Mouse (Mus musculus) midbrain, embryonic 15.5 days (tissue): Measurements from ENCODE around the gene 3830406C13Rik. TPM values are rescaled to one million over a fixed set of nuclear protein-coding genes. Genes with fewer than 3 reads are reported as not detected.

Source experiments
- ATAC-seq: fragments of 200-750 bp; cut with Nextera tagmentation; replicated peaks from 2 replicates; pipeline ENCODE4 v1.8.0; 2017; ENCODE audit warnings: moderate TSS enrichment
- H3K27ac ChIP-seq: fragments of 300-500 bp; sonication (generic); 2 replicates; pipeline ENCODE4 v1.5.1; 2015; ENCODE audit warnings: mild to moderate bottlenecking, inconsistent platforms
- H3K27me3 ChIP-seq: fragments of 300-500 bp; sonication (generic); replicated peaks from 2 replicates; pipeline ENCODE4 v1.6.1; 2015; ENCODE audit warnings: inconsistent platforms
- H3K36me3 ChIP-seq: fragments of 300-500 bp; sonication (generic); replicated peaks from 2 replicates; pipeline ENCODE4 v1.6.1; 2015; ENCODE audit warnings: inconsistent platforms
- H3K4me1 ChIP-seq: fragments of 300-500 bp; sonication (generic); 2 replicates; pipeline ENCODE4 v1.6.1; 2015; ENCODE audit warnings: inconsistent platforms
- H3K4me2 ChIP-seq: fragments of 300-500 bp; sonication (generic); 2 replicates; pipeline ENCODE4 v1.6.1; 2015; ENCODE audit warnings: inconsistent platforms, mild to moderate bottlenecking, moderate library complexity
- H3K4me3 ChIP-seq: fragments of 300-500 bp; sonication (generic); 2 replicates; pipeline ENCODE4 v1.5.1; 2015; ENCODE audit warnings: mild to moderate bottlenecking, inconsistent platforms
- H3K9ac ChIP-seq: fragments of 300-500 bp; sonication (generic); 2 replicates; pipeline ENCODE4 v1.6.1; 2015; ENCODE audit warnings: mild to moderate bottlenecking, inconsistent platforms
- H3K9me3 ChIP-seq: fragments of 300-500 bp; sonication (generic); 2 replicates; pipeline ENCODE4 v1.6.1; 2016; ENCODE audit warnings: inconsistent platforms
- WGBS: fragments of 180-500 bp; shearing (Covaris S2); methylation state at CpG from one replicate; pipeline ENCODE4 v1.1.7; 2015; ENCODE audit warnings: mixed read lengths; 5-methylcytosine and 5-hydroxymethylcytosine counted together
- polyA plus RNA-seq: library from polyadenylated mRNA; unstranded; fragments of >200 nt; fragmentation: Nextera tagmentation; extraction: Ambion mirVana; gene quantifications from 2 replicates; pipeline ENCODE4 v1.2.1, GENCODE M21; 2015

The 3830406C13Rik gene
- polyA plus RNA-seq, 1 experiment from 2014 or later, result 37.5 TPM

GRCm38 (mm10) chr14:12344746-12345240, 60.8 kb downstream of the 3830406C13Rik start:
- ATAC-seq, result no peak
- WGBS, result under 1% methylated on average over 39 of the region's 39 CpGs
- H3K36me3 ChIP-seq, result no peaks in the 10 kb centered on the region
- no peak overlapping the region for H3K27ac ChIP-seq
- peaks cover 73% of the 10 kb centered on the region for H3K27me3 ChIP-seq
- peaks cover 20% of the 10 kb centered on the region for H3K4me1 ChIP-seq
- peak overlapping the region; percentile 9; the same call in 1 of the 2 replicates for H3K4me2 ChIP-seq
- H3K9ac ChIP-seq, result no peak overlapping the region
- H3K4me3 ChIP-seq, result peak overlapping the region; percentile 12
- H3K9me3 ChIP-seq, result no peaks in the 10 kb centered on the region

- H3K27ac ChIP-seq, result no peak overlapping the region
- no peaks in the 10 kb centered on the region for H3K9me3 ChIP-seq
- under 1% methylated on average over 40 of the region's 40 CpGs for WGBS
- H3K9ac ChIP-seq, result no peak overlapping the region
- H3K4me1 ChIP-seq, result peaks cover 20% of the 10 kb centered on the region
- peaks cover 73% of the 10 kb centered on the region for H3K27me3 ChIP-seq
- H3K4me2 ChIP-seq, result peak overlapping the region; percentile 11
- no peak for ATAC-seq
- H3K4me3 ChIP-seq, result peak overlapping the region; percentile 12
- H3K36me3 ChIP-seq, result no peaks in the 10 kb centered on the region
Measured at GRCm38 (mm10) chr14:12345241-12345921, 61.4 kb downstream of the 3830406C13Rik start.

- Histone ChIP-seq H3K9ac (no peak overlapping the region), H3K9me3 (no peaks in the 10 kb centered on the region), H3K4me2 (peak overlapping the region; percentile 11), H3K4me1 (peaks cover 20% of the 10 kb centered on the region), H3K4me3 (peak overlapping the region; percentile 3; the same call in 1 of the 2 replicates), H3K27me3 (peaks cover 81% of the 10 kb centered on the region), H3K27ac (no peak overlapping the region), H3K36me3 (no peaks in the 10 kb centered on the region)
- under 1% methylated on average over 50 of the region's 50 CpGs for WGBS
- no peak for ATAC-seq
Measured at GRCm38 (mm10) chr14:12346011-12346864, 62.3 kb downstream of the 3830406C13Rik start.

GRCm38 (mm10) chr14:12346865-12347600, 63.1 kb downstream of the 3830406C13Rik start:
- H3K27ac ChIP-seq, result no peak overlapping the region
- ATAC-seq, result no peak
- peak overlapping the region; percentile 11 for H3K4me2 ChIP-seq
- under 1% methylated on average over 26 of the region's 26 CpGs for WGBS
- H3K9ac ChIP-seq, result no peak overlapping the region
- no peak overlapping the region for H3K4me3 ChIP-seq
- H3K36me3 ChIP-seq, result no peaks in the 10 kb centered on the region
- peaks cover 18% of the 10 kb centered on the region for H3K4me1 ChIP-seq
- H3K27me3 ChIP-seq, result peaks cover 81% of the 10 kb centered on the region
- H3K9me3 ChIP-seq, result no peaks in the 10 kb centered on the region

- H3K27ac ChIP-seq, result no peak within 1 kb of the TSS
- H3K9ac ChIP-seq, result no peak within 1 kb of the TSS
- no peak for ATAC-seq
- H3K27me3 ChIP-seq, result peaks cover 86% of the 10 kb centered on the region
- WGBS, result 0% methylated on average over 2 of the region's 2 CpGs
- no peaks in the 10 kb centered on the region for H3K36me3 ChIP-seq
- H3K4me3 ChIP-seq, result no peak within 1 kb of the TSS
- H3K9me3 ChIP-seq, result no peaks in the 10 kb centered on the region
- H3K4me1 ChIP-seq, result peaks cover 18% of the 10 kb centered on the region
- no peak within 1 kb of the TSS for H3K4me2 ChIP-seq
Measured at GRCm38 (mm10) chr14:12348089-12348488, 64.1 kb downstream of the 3830406C13Rik start, which contains the start of gene Fezf2. TSS of gene Fezf2 (minus strand) at chr14:12348189.

- Histone ChIP-seq H3K27me3 (peaks cover 87% of the 10 kb centered on the region), H3K9me3 (no peaks in the 10 kb centered on the region)
- no peak for ATAC-seq
Measured at GRCm38 (mm10) chr14:12349334-12350090, 65.5 kb downstream of the 3830406C13Rik start.

GRCm38 (mm10) chr14:12350271-12350916, 66.4 kb downstream of the 3830406C13Rik start:
- Histone ChIP-seq H3K4me1 (peaks cover 8% of the 10 kb centered on the region; the same call in 1 of the 2 replicates), H3K27ac (no peak overlapping the region), H3K27me3 (peaks cover 85% of the 10 kb centered on the region), H3K4me2 (no peak overlapping the region), H3K9ac (no peak overlapping the region), H3K36me3 (no peaks in the 10 kb centered on the region), H3K4me3 (no peak overlapping the region), H3K9me3 (no peaks in the 10 kb centered on the region)
- no peak for ATAC-seq
- 8% methylated on average over 16 of the region's 16 CpGs for WGBS

More at GRCm38 (mm10) chr14:12349334-12350090, 65.5 kb downstream of the 3830406C13Rik start:
- H3K4me1 ChIP-seq, result peaks cover 15% of the 10 kb centered on the region
- 12% methylated on average over 15 of the region's 15 CpGs for WGBS
- no peak overlapping the region for H3K9ac ChIP-seq
- H3K27ac ChIP-seq, result no peak overlapping the region
- H3K4me3 ChIP-seq, result no peak overlapping the region
- H3K4me2 ChIP-seq, result no peak overlapping the region
- H3K36me3 ChIP-seq, result no peaks in the 10 kb centered on the region

Other genes with a start within 250 kb of the 3830406C13Rik start
- 0.14 TPM in 1 of 2 replicates, not detected in the other for gene Gm49355, start 197 bp upstream of the 3830406C13Rik start, polyA plus RNA-seq
- 4.1 and 4.2 TPM in 2 replicates for gene Fezf2, start 64.0 kb downstream of the 3830406C13Rik start, polyA plus RNA-seq